Mouse (Mus musculus) liver, embryonic 14.5 days (tissue): Measurements from ENCODE around the gene Bnip3. TPM values are rescaled to one million over a fixed set of nuclear protein-coding genes. Genes with fewer than 3 reads are reported as not detected.

Experiments used
- ATAC-seq: fragments of 200-750 bp; cut with Nextera tagmentation; 2 replicates; pipeline ENCODE4 v1.8.0; 2017; ENCODE audit warnings: moderate number of reproducible peaks, mild to moderate bottlenecking, moderate library complexity; ENCODE audit not compliant: insufficient read depth
- DNase-seq, 3 experiments: peaks; one replicate each; pipeline ENCODE4 v3.0.0-alpha.2; 2012 to 2013; ENCODE audit warnings: low read depth in 3 of 3, low spot score in 3 of 3
- H3K27ac ChIP-seq: fragments of 300-500 bp; sonication (generic); 2 replicates; pipeline ENCODE4 v1.5.1; 2014; ENCODE audit warnings: moderate library complexity, mild to moderate bottlenecking, control low read depth, inconsistent platforms
- H3K27me3 ChIP-seq: fragments of 300-500 bp; sonication (generic); 2 replicates; pipeline ENCODE4 v1.6.1; 2014; ENCODE audit warnings: mild to moderate bottlenecking, low read length, moderate library complexity; ENCODE audit not compliant: control insufficient read depth, insufficient read depth
- H3K36me3 ChIP-seq: fragments of 300-500 bp; sonication (generic); replicated peaks from 2 replicates; pipeline ENCODE4 v1.6.1; 2014; ENCODE audit warnings: low read depth; ENCODE audit not compliant: control insufficient read depth, insufficient read depth
- H3K4me1 ChIP-seq, 2 experiments: fragments of 200-500 bp in 1 of 2; fragments of 300-500 bp in 1 of 2; sonication (generic) in 1 of 2; replicated peaks; 2 replicates each; pipeline ENCODE4 v1.6.1; 2012 to 2014; ENCODE audit warnings: antibody characterized with exemption in 1 of 2, inconsistent platforms in 1 of 2, low read length in 1 of 2; ENCODE audit not compliant: control insufficient read depth in 2 of 2, insufficient read depth in 2 of 2
- H3K4me2 ChIP-seq: fragments of 300-500 bp; sonication (generic); 2 replicates; pipeline ENCODE4 v1.6.1; 2014; ENCODE audit warnings: low read depth, mild to moderate bottlenecking, control low read depth, moderate library complexity
- H3K4me3 ChIP-seq, 2 experiments: fragments of 200-500 bp in 1 of 2; fragments of 300-500 bp in 1 of 2; sonication (generic) in 1 of 2; 2 replicates each; pipeline ENCODE4 v1.5.1; 2012 to 2014; ENCODE audit warnings: low read depth in 2 of 2, low read length in 2 of 2, mild to moderate bottlenecking in 2 of 2, control low read depth in 1 of 2, inconsistent platforms in 1 of 2, moderate library complexity in 1 of 2; ENCODE audit not compliant: insufficient read depth in 1 of 2
- H3K9ac ChIP-seq: fragments of 300-500 bp; sonication (generic); replicated peaks from 2 replicates; pipeline ENCODE4 v1.6.1; 2014; ENCODE audit warnings: mild to moderate bottlenecking, control low read depth, moderate library complexity
- H3K9me3 ChIP-seq: fragments of 300-500 bp; sonication (generic); 2 replicates; pipeline ENCODE4 v1.6.1; 2016; ENCODE audit warnings: low read length, mixed read lengths; ENCODE audit not compliant: control insufficient read depth
- CTCF ChIP-seq: IDR thresholded peaks from 2 replicates; pipeline ENCODE4 v1.5.1; 2016; ENCODE audit warnings: antibody characterized with exemption, low read depth, control low read depth
- EP300 ChIP-seq: IDR thresholded peaks from 2 replicates; pipeline ENCODE4 v1.6.1; 2016; ENCODE audit warnings: antibody characterized with exemption, low read depth
- WGBS: fragments of 180-500 bp; shearing (Covaris S2); extraction: QIAGEN DNeasy Blood & Tissue Kit; methylation state at CpG from one replicate; pipeline ENCODE4 v1.1.7; 2014; ENCODE audit not compliant: insufficient replicate concordance; 5-methylcytosine and 5-hydroxymethylcytosine counted together
- polyA plus RNA-seq, 2 experiments: library from polyadenylated mRNA; depleted of rRNA in 1 of 2; stranded (reverse) in 1 of 2; unstranded in 1 of 2; fragments of >200 nt; fragmentation: Nextera tagmentation in 1 of 2; extraction: Ambion mirVana in 1 of 2; gene quantifications; 2 replicates each; pipeline versions ENCODE4 v1.2.1 to v1.2.3; 2012 to 2014

Gene Bnip3
- polyA plus RNA-seq, 2 experiments = 18.7 to 77.1 TPM

DNA sequence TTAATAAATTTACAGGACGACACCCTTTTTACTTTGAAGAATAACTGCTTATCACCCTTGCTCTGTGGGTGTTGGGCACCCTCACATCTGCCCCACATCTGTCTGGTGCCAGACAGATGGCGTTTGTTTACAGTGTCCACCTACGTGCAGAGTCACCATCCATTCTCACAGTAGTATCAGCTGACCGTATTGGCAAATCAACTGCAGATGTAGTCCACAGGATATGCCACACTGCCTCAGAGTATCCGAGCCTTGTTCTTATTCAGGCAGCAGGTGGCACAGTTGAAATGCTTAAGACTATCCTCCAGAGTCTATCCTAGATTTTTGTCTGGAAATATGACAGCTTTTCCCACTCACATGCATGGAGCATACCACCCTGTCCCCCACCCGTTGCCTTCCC, 42.0 kb downstream of the Bnip3 start:
- H3K4me2 ChIP-seq = no peak overlapping the region
- no peak overlapping the region for H3K4me3 ChIP-seq
- TF ChIP-seq CTCF (no peak), EP300 (no peak)
- H3K9ac ChIP-seq = no peak overlapping the region
- H3K9me3 ChIP-seq = no peaks in the 10 kb centered on the region
- H3K27me3 ChIP-seq = no peaks in the 10 kb centered on the region
- H3K4me1 ChIP-seq = 0 out of 4 replicates have a peak, but pooled peaks cover 0 to 2% of the 10 kb centered on the region in 2 experiments
- no peak overlapping the region for H3K27ac ChIP-seq
- peaks cover 11% of the 10 kb centered on the region for H3K36me3 ChIP-seq
- WGBS = 60% methylated on average over 6 of the region's 6 CpGs
- DNase-seq (no peak), ATAC-seq (peak; percentile 48; the same call in 1 of the 2 replicates)

DNA sequence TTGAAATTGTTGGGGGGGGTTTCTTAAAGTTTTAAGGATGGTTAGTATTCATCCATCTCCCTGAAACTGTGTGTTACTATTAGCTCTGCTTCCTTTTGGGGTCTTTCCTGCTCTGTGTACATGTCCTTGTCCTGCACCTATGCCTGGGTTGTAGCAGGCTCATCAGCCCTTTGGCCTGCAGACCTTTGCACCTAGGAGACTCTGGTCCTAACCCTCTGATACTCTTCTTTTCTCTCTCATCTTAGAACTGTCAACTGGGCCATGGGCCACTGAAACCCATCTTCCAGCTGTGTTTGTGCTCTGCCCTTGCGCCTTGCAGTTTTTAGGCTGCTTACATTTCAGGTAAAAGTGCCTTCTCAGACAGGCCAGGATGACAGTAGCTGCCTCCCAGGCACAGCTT, 44.5 kb downstream of the Bnip3 start:
- no peaks in the 10 kb centered on the region for H3K9me3 ChIP-seq
- 0 out of 4 replicates have a peak, but pooled peaks cover 0 to 2% of the 10 kb centered on the region in 2 experiments for H3K4me1 ChIP-seq
- no peak overlapping the region for H3K4me3 ChIP-seq
- ATAC-seq = no peak
- H3K27ac ChIP-seq = no peak overlapping the region
- TF ChIP-seq CTCF (no peak), EP300 (no peak)
- no peaks in the 10 kb centered on the region for H3K27me3 ChIP-seq
- no peak overlapping the region for H3K4me2 ChIP-seq
- no peak for DNase-seq
- WGBS = 82% methylated on average over 1 of the region's 1 CpGs
- H3K36me3 ChIP-seq = peaks cover 4% of the 10 kb centered on the region
- no peak overlapping the region for H3K9ac ChIP-seq

DNA sequence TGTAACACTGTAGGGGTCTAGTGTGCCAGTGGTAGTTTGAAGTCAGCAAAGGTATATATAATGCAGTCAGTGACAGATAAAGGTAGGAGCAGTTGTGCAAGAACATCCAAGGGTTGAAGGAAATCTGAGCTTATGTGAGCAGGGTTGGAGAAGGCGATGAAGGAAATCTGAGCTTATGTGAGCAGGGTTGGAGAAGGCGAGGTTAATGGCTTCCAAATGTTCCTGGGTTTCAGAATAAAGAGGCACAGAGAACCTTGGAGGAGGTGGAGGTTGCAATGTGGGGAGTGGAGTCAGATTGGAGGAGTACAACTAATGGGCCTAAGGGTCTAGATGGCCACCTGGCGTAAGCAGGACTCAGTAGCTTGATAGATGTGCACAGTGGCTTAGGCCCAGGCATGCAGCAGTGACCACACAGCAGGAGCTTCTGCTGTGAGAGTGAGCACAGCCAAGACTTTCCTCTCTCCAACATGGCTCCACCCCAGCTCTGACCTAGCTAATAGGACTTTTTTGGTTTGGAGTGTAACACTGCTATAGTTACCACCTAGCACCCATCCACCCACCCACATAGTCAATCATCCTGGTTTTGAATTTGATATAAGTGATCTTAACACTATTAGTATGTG, 45.3 kb downstream of the Bnip3 start:
- WGBS = 77% methylated on average over 3 of the region's 3 CpGs
- Histone ChIP-seq H3K36me3 (peaks cover under 1% of the 10 kb centered on the region; the same call in 1 of the 2 replicates), H3K9ac (no peak overlapping the region), H3K4me2 (no peak overlapping the region), H3K9me3 (no peaks in the 10 kb centered on the region), H3K27me3 (no peaks in the 10 kb centered on the region), H3K4me1 (0 out of 4 replicates have a peak, but pooled peaks cover 0 to 2% of the 10 kb centered on the region in 2 experiments), H3K4me3 (no peak overlapping the region), H3K27ac (no peak overlapping the region)
- no peak for DNase-seq
- no peak for TF ChIP-seq CTCF
- no peak for TF ChIP-seq EP300
- ATAC-seq = no peak

DNA sequence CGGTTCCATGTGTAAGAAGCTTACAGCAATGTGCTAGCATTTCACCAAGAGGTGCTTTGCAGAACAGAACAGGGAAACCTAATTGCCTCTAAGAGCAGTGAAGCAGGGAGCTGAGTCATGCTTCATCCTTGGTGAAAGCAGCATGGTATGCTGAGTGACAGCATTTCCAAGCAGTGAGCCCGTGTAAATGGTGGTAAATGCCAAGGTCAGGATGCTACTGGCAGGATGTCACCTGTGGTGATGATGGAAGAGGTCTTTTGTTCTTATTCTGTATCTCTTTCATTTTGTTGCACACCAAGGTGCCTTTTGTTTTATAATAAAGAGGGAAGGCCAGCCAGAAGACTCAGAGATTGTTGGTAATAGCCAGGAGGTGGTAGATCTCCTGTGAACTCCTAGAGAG, 52.6 kb downstream of the Bnip3 start:
- Histone ChIP-seq H3K4me3 (no peak overlapping the region), H3K27me3 (no peaks in the 10 kb centered on the region), H3K9ac (no peak overlapping the region), H3K27ac (no peak overlapping the region), H3K4me1 (no peaks in the 10 kb centered on the region), H3K4me2 (no peak overlapping the region), H3K9me3 (no peaks in the 10 kb centered on the region), H3K36me3 (peaks cover 18% of the 10 kb centered on the region)
- DNase-seq (no peak), ATAC-seq (no peak)
- 57% methylated on average over 2 of the region's 2 CpGs for WGBS
- TF ChIP-seq CTCF = no peak
- no peak for TF ChIP-seq EP300

DNA sequence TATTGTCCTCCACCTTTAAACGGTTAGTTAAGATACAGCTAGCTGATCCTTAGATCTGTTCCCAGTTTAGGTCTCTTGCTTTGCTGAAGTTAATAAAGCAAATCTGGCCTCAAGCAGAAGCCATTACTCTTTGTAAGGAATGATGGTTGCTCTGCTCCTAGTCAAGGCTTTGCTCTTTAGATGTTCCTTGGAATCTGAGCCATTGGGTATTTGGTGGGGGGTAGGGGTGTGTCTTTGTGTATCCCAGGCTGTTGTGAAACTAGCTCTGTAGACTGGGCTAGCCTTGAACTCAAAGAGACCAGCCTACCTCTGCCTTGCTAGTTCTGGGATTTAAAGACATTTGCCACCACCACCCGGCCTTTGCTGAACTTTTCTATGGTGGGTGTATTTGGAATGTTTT, 55.1 kb downstream of the Bnip3 start:
- Histone ChIP-seq H3K4me2 (no peak overlapping the region), H3K27me3 (no peaks in the 10 kb centered on the region), H3K4me1 (peaks cover 0 to 4% of the 10 kb centered on the region in 2 experiments; a peak in 2 of 4 replicates), H3K27ac (no peak overlapping the region), H3K36me3 (peaks cover 21% of the 10 kb centered on the region), H3K9ac (no peak overlapping the region), H3K4me3 (no peak overlapping the region), H3K9me3 (no peaks in the 10 kb centered on the region)
- 80% methylated on average over 2 of the region's 2 CpGs for WGBS
- ATAC-seq = no peak
- TF ChIP-seq CTCF = no peak
- TF ChIP-seq EP300 = no peak
- DNase-seq = no peak
